Mouse (Mus musculus) ZHBTc4 (cell line): ENCODE measurements around the gene Fras1.
A peak's percentile ranks its signal among the peaks of the same experiment; 100 is the strongest.

Source experiments
- DNase-seq: peaks from one replicate; pipeline ENCODE4 v3.0.0-alpha.2; 2011; ENCODE audit warnings: low read depth, low spot score

Gene Fras1

GRCm38 (mm10) chr5:96482054-96482453 lies 108.3 kb downstream of the Fras1 start:
- DNase-seq, result no peak

- DNase-seq, result no peak
Measured at GRCm38 (mm10) chr5:96492497-96492896, 118.7 kb downstream of the Fras1 start.

GRCm38 (mm10) chr5:96494502-96495292 lies 120.9 kb downstream of the Fras1 start:
- no peak for DNase-seq

GRCm38 (mm10) chr5:96498083-96498482 lies 124.3 kb downstream of the Fras1 start:
- DNase-seq, result no peak

- DNase-seq, result no peak
Measured at GRCm38 (mm10) chr5:96501783-96502182, 128.0 kb downstream of the Fras1 start.

- no peak for DNase-seq
Measured at GRCm38 (mm10) chr5:96502400-96502799, 128.6 kb downstream of the Fras1 start.

GRCm38 (mm10) chr5:96511005-96511404 lies 137.2 kb downstream of the Fras1 start:
- DNase-seq, result peak; percentile 13

GRCm38 (mm10) chr5:96513327-96513726 lies 139.6 kb downstream of the Fras1 start:
- no peak for DNase-seq

- DNase-seq, result no peak
Measured at GRCm38 (mm10) chr5:96515860-96516311, 142.1 kb downstream of the Fras1 start.

GRCm38 (mm10) chr5:96516329-96516728 lies 142.6 kb downstream of the Fras1 start:
- no peak for DNase-seq

GRCm38 (mm10) chr5:96521541-96521940 lies 147.8 kb downstream of the Fras1 start:
- no peak for DNase-seq

- DNase-seq, result no peak
Measured at GRCm38 (mm10) chr5:96522909-96523409, 149.2 kb downstream of the Fras1 start.

GRCm38 (mm10) chr5:96528296-96528695 lies 154.5 kb downstream of the Fras1 start:
- DNase-seq, result no peak

GRCm38 (mm10) chr5:96530516-96530915 lies 156.8 kb downstream of the Fras1 start:
- DNase-seq, result no peak

- DNase-seq, result no peak
Measured at GRCm38 (mm10) chr5:96531962-96532361, 158.2 kb downstream of the Fras1 start.

- no peak for DNase-seq
Measured at GRCm38 (mm10) chr5:96536527-96536926, 162.8 kb downstream of the Fras1 start.

GRCm38 (mm10) chr5:96536937-96537336 lies 163.2 kb downstream of the Fras1 start:
- DNase-seq, result no peak

GRCm38 (mm10) chr5:96544112-96544511 lies 170.4 kb downstream of the Fras1 start:
- no peak for DNase-seq

GRCm38 (mm10) chr5:96545994-96546393 lies 172.2 kb downstream of the Fras1 start:
- DNase-seq, result no peak

GRCm38 (mm10) chr5:96554940-96555679 lies 181.4 kb downstream of the Fras1 start:
- no peak for DNase-seq

- peak; percentile 76 for DNase-seq
Measured at GRCm38 (mm10) chr5:96558049-96558804, 184.5 kb downstream of the Fras1 start.

GRCm38 (mm10) chr5:96574586-96574985 lies 200.8 kb downstream of the Fras1 start:
- no peak for DNase-seq
